Mouse (Mus musculus) effector memory CD4-positive, alpha-beta T cell, adult 7 months (primary cell): Measurements from ENCODE around the gene Ccdc6. TPM values are rescaled to one million over a fixed set of nuclear protein-coding genes. Genes with fewer than 3 reads are reported as not detected.

Experiments used
- polyA plus RNA-seq: library from polyadenylated mRNA; unstranded; fragments of 100-300 nt; shearing (Covaris generic); gene quantifications from one replicate; pipeline ENCODE4 v1.2.1, GENCODE M21; 2017

The Ccdc6 gene
- 16.9 TPM for polyA plus RNA-seq

GRCm38 (mm10) chr10:70096366-70097188 is at the start of gene Ccdc6:
Ccdc6 (plus strand) TSS chr10:70097121.

GRCm38 (mm10) chr10:70204505-70205399 is 107.8 kb downstream of the Ccdc6 start, which contains the start of gene Mrln:
Mrln (plus strand) TSS chr10:70204664.

Other genes with a start within 250 kb of the Ccdc6 start
- gene Mrln, start 107.5 kb downstream of the Ccdc6 start, polyA plus RNA-seq = not detected
- gene Slc16a9, start 148.0 kb downstream of the Ccdc6 start, polyA plus RNA-seq = not detected